Mouse (Mus musculus): ENCODE measurements at regions not wholly inside any gene's neighbourhood (a gene's known extent, or its start where the extent isn't known, plus 50 kb on each side); places are given as distances from the start of the nearest gene placed in this dataset.

- ATAC-seq (ENCODE audit: insufficient read depth, low read depth), result no peak
- Histone ChIP-seq H3K4me1 (ENCODE audit: control insufficient read depth, insufficient read depth) (no peaks in the 10 kb centered on the region), H3K27me3 (ENCODE audit: control insufficient read depth, insufficient read depth, low read length) (no peaks in the 10 kb centered on the region), H3K9me3 (replicated peaks; ENCODE audit: control insufficient read depth, low read length) (no peaks in the 10 kb centered on the region), H3K36me3 (replicated peaks; ENCODE audit: control insufficient read depth, insufficient read depth, low read length) (no peaks in the 10 kb centered on the region), H3K9ac (replicated peaks; ENCODE audit: low read depth, low read length) (no peak overlapping the region), H3K27ac (ENCODE audit: low read depth) (no peak overlapping the region), H3K4me3 (ENCODE audit: low read depth, low read length) (no peak overlapping the region), H3K4me2 (ENCODE audit: low read depth, low read length) (no peak overlapping the region)
- no peak for TF ChIP-seq EP300 (IDR thresholded peaks at IDR 0.05; ENCODE audit: low read depth)
- no peak for TF ChIP-seq CTCF (IDR thresholded peaks at IDR 0.05; ENCODE audit: low read depth)
- no peak for DNase-seq (ENCODE audit: low spot score)
Measured at GRCm38 (mm10) chr1:76955031-76955430, 559.9 kb downstream of the Epha4 start.

GRCm38 (mm10) chr1:76957411-76957810, 557.5 kb downstream of the Epha4 start:
- Histone ChIP-seq H3K27me3 (ENCODE audit: control insufficient read depth, insufficient read depth, low read length) (no peaks in the 10 kb centered on the region), H3K4me2 (ENCODE audit: low read depth, low read length) (no peak overlapping the region), H3K36me3 (replicated peaks; ENCODE audit: control insufficient read depth, insufficient read depth, low read length) (no peaks in the 10 kb centered on the region), H3K9me3 (replicated peaks; ENCODE audit: control insufficient read depth, low read length) (no peaks in the 10 kb centered on the region), H3K4me3 (ENCODE audit: low read depth, low read length) (no peak overlapping the region), H3K9ac (replicated peaks; ENCODE audit: low read depth, low read length) (no peak overlapping the region), H3K27ac (ENCODE audit: low read depth) (no peak overlapping the region), H3K4me1 (ENCODE audit: control insufficient read depth, insufficient read depth) (no peaks in the 10 kb centered on the region)
- DNase-seq (ENCODE audit: low spot score) (no peak), ATAC-seq (ENCODE audit: insufficient read depth, low read depth) (no peak)
- TF ChIP-seq EP300 (IDR thresholded peaks at IDR 0.05; ENCODE audit: low read depth) (no peak), CTCF (IDR thresholded peaks at IDR 0.05; ENCODE audit: low read depth) (no peak)
- WGBS, result 80% methylated on average over 5 of the region's 5 CpGs

GRCm38 (mm10) chr1:76958706-76959105, 556.2 kb downstream of the Epha4 start:
- Histone ChIP-seq H3K4me3 (ENCODE audit: low read depth, low read length) (no peak overlapping the region), H3K27ac (ENCODE audit: low read depth) (no peak overlapping the region), H3K4me1 (ENCODE audit: control insufficient read depth, insufficient read depth) (no peaks in the 10 kb centered on the region), H3K9me3 (replicated peaks; ENCODE audit: control insufficient read depth, low read length) (no peaks in the 10 kb centered on the region), H3K4me2 (ENCODE audit: low read depth, low read length) (no peak overlapping the region), H3K36me3 (replicated peaks; ENCODE audit: control insufficient read depth, insufficient read depth, low read length) (no peaks in the 10 kb centered on the region), H3K27me3 (ENCODE audit: control insufficient read depth, insufficient read depth, low read length) (no peaks in the 10 kb centered on the region), H3K9ac (replicated peaks; ENCODE audit: low read depth, low read length) (no peak overlapping the region)
- no peak for DNase-seq (ENCODE audit: low spot score)
- ATAC-seq (ENCODE audit: insufficient read depth, low read depth), result no peak
- TF ChIP-seq CTCF (IDR thresholded peaks at IDR 0.05; ENCODE audit: low read depth) (no peak), EP300 (IDR thresholded peaks at IDR 0.05; ENCODE audit: low read depth) (no peak)
- 40% methylated on average over 4 of the region's 4 CpGs for WGBS

GRCm38 (mm10) chr1:76972454-76972853, 542.4 kb downstream of the Epha4 start:
- H3K27ac ChIP-seq (ENCODE audit: low read depth), result no peak overlapping the region
- no peak overlapping the region for H3K4me2 ChIP-seq (ENCODE audit: low read depth, low read length)
- no peaks in the 10 kb centered on the region for H3K27me3 ChIP-seq (ENCODE audit: control insufficient read depth, insufficient read depth, low read length)
- H3K36me3 ChIP-seq (replicated peaks; ENCODE audit: control insufficient read depth, insufficient read depth, low read length), result no peaks in the 10 kb centered on the region
- H3K9ac ChIP-seq (replicated peaks; ENCODE audit: low read depth, low read length), result no peak overlapping the region
- 82% methylated on average over 4 of the region's 4 CpGs for WGBS
- no peak overlapping the region for H3K4me3 ChIP-seq (ENCODE audit: low read depth, low read length)
- no peaks in the 10 kb centered on the region for H3K4me1 ChIP-seq (ENCODE audit: control insufficient read depth, insufficient read depth)
- TF ChIP-seq CTCF (IDR thresholded peaks at IDR 0.05; ENCODE audit: low read depth) (no peak), EP300 (IDR thresholded peaks at IDR 0.05; ENCODE audit: low read depth) (no peak)
- DNase-seq (ENCODE audit: low spot score) (no peak), ATAC-seq (ENCODE audit: insufficient read depth, low read depth) (no peak)
- H3K9me3 ChIP-seq (replicated peaks; ENCODE audit: control insufficient read depth, low read length), result no peaks in the 10 kb centered on the region

- Histone ChIP-seq H3K4me1 (ENCODE audit: control insufficient read depth, insufficient read depth) (0 out of 2 replicates have a peak, but pooled peaks cover 2% of the 10 kb centered on the region), H3K36me3 (replicated peaks; ENCODE audit: control insufficient read depth, insufficient read depth, low read length) (no peaks in the 10 kb centered on the region), H3K4me2 (ENCODE audit: low read depth, low read length) (no peak overlapping the region), H3K9ac (replicated peaks; ENCODE audit: low read depth, low read length) (no peak overlapping the region), H3K9me3 (replicated peaks; ENCODE audit: control insufficient read depth, low read length) (no peaks in the 10 kb centered on the region), H3K4me3 (ENCODE audit: low read depth, low read length) (no peak overlapping the region), H3K27me3 (ENCODE audit: control insufficient read depth, insufficient read depth, low read length) (no peaks in the 10 kb centered on the region), H3K27ac (ENCODE audit: low read depth) (no peak overlapping the region)
- TF ChIP-seq CTCF (IDR thresholded peaks at IDR 0.05; ENCODE audit: low read depth) (no peak), EP300 (IDR thresholded peaks at IDR 0.05; ENCODE audit: low read depth) (no peak)
- no peak for ATAC-seq (ENCODE audit: insufficient read depth, low read depth)
- no peak for DNase-seq (ENCODE audit: low spot score)
- 49% methylated on average over 12 of the region's 12 CpGs for WGBS
Measured at GRCm38 (mm10) chr1:76975077-76975945, 539.6 kb downstream of the Epha4 start.

Data from heart, postnatal 0 days (tissue).